Mouse (Mus musculus): Measurements from ENCODE around the gene Cers6.

Cers6 gene

GRCm38 (mm10) chr2:68968028-68968427 lies 106.8 kb downstream of the Cers6 start:
- no peak for DNase-seq (ENCODE audit: low spot score)

GRCm38 (mm10) chr2:68971840-68972239 lies 110.6 kb downstream of the Cers6 start:
- DNase-seq (ENCODE audit: low spot score): no peak

GRCm38 (mm10) chr2:68973753-68974152 lies 112.5 kb downstream of the Cers6 start:
- no peak for DNase-seq (ENCODE audit: low spot score)

- no peak for DNase-seq (ENCODE audit: low spot score)
These were observed 114.0 kb downstream of the Cers6 start for GRCm38 (mm10) chr2:68975286-68975685.

- DNase-seq (ENCODE audit: low spot score): no peak
These were observed 114.5 kb downstream of the Cers6 start for GRCm38 (mm10) chr2:68975780-68976179.

DNA sequence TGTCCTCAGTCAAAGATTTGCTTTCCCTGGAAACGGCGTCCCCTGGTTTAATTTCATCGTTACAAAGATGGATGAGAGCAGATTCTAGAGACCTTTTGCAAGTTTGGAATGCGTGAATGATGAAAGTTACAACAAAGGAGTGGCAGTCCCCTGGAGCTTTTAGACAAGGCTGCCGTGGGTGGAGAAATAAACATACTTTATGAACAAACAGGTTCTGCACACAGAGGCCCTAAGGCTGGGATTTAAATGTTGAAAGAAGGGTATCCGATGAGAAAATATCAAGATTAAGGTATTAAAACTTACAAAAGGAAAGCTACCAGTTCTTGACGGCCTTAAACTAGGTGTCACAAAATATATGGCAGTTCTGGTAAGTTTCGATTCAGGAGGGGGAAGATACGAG lies 117.0 kb downstream of the Cers6 start:
- no peak for DNase-seq (ENCODE audit: low spot score)

DNA sequence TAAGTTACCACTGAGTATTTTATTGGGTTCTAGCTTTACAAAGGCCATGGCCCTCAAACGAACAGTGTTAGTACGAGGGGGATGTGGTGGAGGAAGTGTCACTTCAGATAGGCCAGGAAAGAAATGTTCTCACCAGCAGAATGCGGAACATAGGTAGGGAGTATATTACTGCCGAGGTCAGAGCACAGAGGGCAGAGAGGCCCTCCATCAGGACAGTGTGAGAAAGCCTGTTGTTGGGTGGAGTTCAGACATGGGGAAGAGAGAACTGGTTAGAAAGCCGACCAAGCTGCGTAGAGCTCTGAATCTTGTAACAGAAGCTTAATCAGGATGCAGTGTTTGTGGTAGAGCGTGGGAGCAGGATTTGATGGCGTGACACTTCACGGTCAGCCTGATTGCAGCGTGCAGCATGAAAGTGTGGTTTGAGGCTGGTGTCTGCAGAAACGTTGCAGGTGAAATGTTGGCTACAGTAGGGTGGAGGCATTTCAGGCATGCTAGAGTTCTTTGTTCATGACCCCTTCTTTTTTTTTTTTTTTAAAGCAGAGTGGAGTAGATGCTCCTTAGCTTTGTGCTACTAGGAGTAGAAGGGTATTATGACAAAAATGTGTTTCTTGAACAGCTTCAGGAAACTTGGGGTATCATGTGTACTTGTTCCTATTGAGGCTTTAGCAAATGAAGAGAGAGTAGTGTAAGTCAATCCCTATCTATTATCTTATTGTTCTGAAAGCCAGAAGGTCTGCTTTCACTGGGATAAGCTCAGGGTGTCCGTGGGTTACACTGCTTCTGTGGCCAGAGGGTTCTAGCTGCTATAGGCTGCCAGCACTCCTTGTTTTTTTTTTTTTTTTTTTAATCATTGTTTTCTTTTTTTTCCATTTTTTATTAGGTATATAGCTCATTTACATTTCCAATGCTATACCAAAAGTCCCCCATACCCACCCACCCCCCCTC lies 117.7 kb downstream of the Cers6 start:
- no peak for DNase-seq (ENCODE audit: low spot score)

DNA sequence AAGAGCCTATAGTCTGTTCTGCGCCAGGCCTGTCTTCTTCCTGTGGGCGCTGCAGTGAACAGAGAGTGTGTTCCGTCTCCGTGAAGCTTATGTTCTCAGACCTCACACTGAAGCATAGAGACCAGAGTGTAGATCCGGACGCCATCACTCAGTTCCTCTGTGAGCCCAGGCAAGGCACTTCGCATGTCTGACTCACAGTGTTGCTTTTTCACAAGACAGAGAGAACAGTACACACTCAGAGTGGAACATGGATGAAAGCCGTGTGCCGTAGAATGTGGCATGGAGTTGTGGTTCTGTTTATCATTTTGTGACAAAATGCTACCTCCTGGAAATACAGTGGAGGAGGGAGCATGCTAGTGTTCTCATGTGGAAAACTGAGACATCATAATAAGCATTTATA lies 120.1 kb downstream of the Cers6 start:
- no peak for DNase-seq (ENCODE audit: low spot score)

DNA sequence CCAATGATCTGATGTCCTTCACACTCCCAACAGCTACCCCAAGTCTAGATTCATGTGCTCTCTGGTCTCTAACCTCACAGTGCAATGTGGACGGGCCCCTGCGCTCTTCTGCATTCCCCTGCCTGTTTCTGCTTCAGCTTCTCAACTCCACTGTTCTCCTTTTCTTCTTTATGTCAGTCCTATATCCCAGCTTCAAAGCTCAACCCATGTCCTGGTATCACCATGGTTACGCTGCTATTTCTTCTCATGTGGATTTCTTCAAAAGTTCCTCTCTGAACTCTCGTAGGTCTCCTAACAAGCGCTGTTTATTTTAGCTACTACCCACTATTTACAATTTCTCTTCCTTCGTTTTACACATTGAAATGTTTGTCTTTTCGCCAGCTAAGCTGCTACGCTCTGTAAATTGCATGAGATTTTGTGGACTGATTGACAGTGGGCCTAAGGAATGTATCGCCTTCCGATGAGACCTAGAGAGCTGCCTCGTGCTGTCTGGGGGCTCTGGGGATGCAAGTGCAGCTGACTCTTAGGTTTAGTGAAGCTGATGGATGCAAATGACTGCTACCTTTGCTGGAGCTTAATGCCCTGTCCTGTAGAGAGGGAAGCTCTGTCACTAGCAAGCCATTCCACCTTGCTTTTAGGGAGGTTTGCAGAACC lies 120.6 kb downstream of the Cers6 start:
- DNase-seq (ENCODE audit: low spot score): no peak

GRCm38 (mm10) chr2:68982979-68983378 lies 121.7 kb downstream of the Cers6 start:
- no peak for DNase-seq (ENCODE audit: low spot score)

GRCm38 (mm10) chr2:68983431-68983830 lies 122.2 kb downstream of the Cers6 start:
- DNase-seq (ENCODE audit: low spot score): no peak

DNA sequence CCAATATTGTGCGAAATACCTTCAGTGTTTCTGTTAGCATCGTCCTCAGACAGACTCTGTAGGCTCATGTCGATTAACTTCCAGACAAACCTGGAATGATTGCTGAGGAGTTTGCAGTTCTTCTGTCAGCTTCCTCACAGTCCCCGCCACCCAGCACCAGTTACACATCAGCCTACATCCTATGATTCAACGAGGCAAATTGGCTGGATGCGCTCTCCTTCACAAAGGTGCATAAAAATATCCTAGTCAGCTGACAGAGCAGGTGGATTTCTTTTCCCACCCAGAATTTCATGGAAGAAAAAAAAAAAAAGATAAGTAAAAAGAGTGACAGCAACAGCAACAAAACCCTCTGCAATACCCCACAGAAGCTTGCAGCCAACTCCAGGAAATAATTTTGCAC lies 127.9 kb downstream of the Cers6 start:
- no peak for DNase-seq (ENCODE audit: low spot score)

DNA sequence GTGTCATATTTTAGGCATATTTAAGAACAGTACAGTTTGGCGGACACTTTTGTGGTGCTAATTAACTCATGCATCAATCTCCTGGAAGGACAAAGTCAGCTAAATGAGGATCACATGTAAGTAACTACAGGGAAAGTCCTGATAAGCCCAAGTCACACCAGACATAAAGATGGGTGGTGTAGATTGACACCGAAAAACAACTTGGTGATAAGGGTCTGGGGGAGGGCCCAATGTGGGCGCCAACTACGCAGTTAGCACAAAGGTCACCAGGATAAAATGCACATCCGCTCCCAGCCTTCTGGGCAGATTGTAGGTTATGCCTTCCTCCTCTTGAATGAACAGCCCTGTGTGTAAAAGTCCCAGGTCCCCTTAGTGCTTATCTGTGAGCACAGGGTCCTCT lies 131.4 kb downstream of the Cers6 start:
- DNase-seq (ENCODE audit: low spot score): no peak

GRCm38 (mm10) chr2:68994441-68994840 lies 133.2 kb downstream of the Cers6 start:
- DNase-seq (ENCODE audit: low spot score): no peak

GRCm38 (mm10) chr2:68995723-68996122 lies 134.5 kb downstream of the Cers6 start:
- no peak for DNase-seq (ENCODE audit: low spot score)

DNA sequence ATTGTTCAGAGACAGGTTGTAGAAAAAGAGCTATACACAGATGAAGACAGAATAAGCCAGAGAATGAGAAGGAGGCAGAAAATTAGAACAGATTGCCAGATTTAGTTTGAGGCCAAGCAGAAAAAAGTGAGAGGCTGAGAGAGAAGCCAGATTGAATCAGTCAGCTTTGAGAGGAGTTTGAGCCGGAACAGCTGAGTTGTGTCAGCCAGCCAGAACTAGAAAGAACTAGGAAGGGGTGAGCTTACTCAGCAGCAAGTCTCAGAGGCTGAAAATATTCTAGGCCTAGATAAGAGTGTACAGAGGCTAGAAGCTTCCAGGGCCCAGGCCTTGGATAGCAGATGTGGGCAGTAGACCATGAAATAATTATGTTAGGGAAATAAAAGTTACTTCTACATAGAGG lies 135.0 kb downstream of the Cers6 start:
- DNase-seq (ENCODE audit: low spot score): no peak

DNA sequence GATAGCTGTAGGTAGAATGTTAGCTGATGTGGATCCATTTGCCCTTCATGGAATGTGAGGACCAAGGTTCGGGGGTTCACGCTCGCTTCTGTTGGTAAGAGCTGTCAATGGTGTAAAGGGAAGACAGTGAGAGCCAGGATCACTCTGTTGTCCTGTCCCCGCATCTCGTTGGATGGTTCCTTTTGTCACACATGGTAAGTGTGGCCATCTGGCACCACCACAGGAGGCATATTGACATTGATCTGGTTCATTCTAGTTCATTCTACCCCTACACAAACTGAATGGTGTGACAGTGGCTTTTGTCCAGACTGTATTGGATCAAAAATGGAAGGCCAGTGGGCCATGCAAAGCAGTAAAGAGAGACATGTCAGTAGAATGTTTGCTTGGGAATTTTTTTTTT lies 142.8 kb downstream of the Cers6 start:
- DNase-seq (ENCODE audit: low spot score): no peak

- no peak for DNase-seq (ENCODE audit: low spot score)
These were observed 150.2 kb downstream of the Cers6 start for GRCm38 (mm10) chr2:69011392-69011791.

- DNase-seq (ENCODE audit: low spot score): no peak
These were observed 150.6 kb downstream of the Cers6 start for GRCm38 (mm10) chr2:69011860-69012259.

DNA sequence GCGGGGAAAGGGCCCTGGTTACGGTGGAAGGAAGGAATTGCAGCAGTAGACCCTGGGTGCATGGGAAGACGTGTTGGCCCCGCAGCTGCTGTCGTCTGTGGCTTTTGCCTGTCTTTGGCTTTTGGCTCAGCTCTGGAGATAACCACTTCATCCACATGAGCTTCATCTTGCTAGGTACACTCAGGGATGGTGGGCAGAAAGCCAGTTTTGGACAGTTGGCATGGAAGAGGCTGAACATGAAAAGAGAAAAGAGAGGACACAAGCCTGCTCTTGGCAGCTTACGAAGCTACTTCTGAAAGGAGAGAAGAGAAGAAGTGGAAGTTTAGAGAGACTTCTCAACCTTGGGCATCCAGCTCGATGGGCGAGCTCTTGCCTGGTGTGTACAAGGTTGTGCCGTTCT lies 153.0 kb downstream of the Cers6 start:
- no peak for DNase-seq (ENCODE audit: low spot score)

GRCm38 (mm10) chr2:69015172-69015724 lies 154.0 kb downstream of the Cers6 start:
- DNase-seq (ENCODE audit: low spot score): no peak

GRCm38 (mm10) chr2:69015822-69016221 lies 154.6 kb downstream of the Cers6 start:
- DNase-seq (ENCODE audit: low spot score): no peak

DNA sequence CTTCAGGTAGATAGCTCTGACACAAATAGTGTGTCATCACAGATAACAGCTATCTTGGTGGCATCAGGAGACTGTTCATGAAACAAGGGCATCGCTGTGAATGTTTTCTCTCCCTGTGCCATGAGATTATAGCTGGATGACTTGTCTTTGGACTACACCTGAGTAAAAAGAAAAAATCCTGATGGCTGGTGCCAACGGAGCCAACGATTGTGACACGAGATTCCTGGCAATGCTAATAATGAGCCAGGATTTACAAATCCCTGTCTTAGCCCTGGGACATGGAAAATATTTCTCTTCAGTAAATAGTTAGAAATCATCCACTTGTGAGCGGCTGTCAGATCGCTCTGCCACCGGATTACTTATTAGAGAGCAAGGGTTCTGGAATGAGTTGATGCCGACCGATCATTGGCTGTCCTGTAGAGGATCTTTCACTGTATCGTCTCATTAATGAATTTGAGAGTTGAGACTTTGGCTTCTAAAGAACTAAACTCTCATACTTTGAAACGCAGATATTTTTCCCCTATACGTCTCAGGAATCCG lies 157.9 kb downstream of the Cers6 start:
- no peak for DNase-seq (ENCODE audit: low spot score)

Data from ovary, postnatal 10 days (tissue).